Mouse (Mus musculus) intestine, postnatal 0 days (tissue): ENCODE results near the gene Aida. TPM values are rescaled to one million over a fixed set of nuclear protein-coding genes. Genes with fewer than 3 reads are reported as not detected.

Source experiments
- ATAC-seq: fragments of 200-750 bp; cut with Nextera tagmentation; 2 replicates; pipeline ENCODE4 v1.8.0; 2017; ENCODE audit warnings: mild to moderate bottlenecking, moderate TSS enrichment, moderate library complexity
- H3K27ac ChIP-seq: fragments of 300-500 bp; sonication (generic); 2 replicates; pipeline ENCODE4 v1.5.1; 2014; ENCODE audit warnings: mild to moderate bottlenecking, low read depth, low read length, moderate library complexity
- H3K27me3 ChIP-seq: fragments of 300-500 bp; sonication (generic); replicated peaks from 2 replicates; pipeline ENCODE4 v1.6.1; 2014; ENCODE audit warnings: low read length, mixed read lengths; ENCODE audit not compliant: control insufficient read depth, insufficient read depth
- H3K36me3 ChIP-seq: fragments of 300-500 bp; sonication (generic); 2 replicates; pipeline ENCODE4 v1.6.1; 2014; ENCODE audit warnings: mild to moderate bottlenecking, moderate library complexity; ENCODE audit not compliant: control insufficient read depth, insufficient read depth
- H3K4me1 ChIP-seq: fragments of 300-500 bp; sonication (generic); replicated peaks from 2 replicates; pipeline ENCODE4 v1.6.1; 2014; ENCODE audit warnings: antibody characterized with exemption, low read length, mixed read lengths; ENCODE audit not compliant: control insufficient read depth, insufficient read depth
- H3K4me2 ChIP-seq: fragments of 300-500 bp; sonication (generic); replicated peaks from 2 replicates; pipeline ENCODE4 v1.6.1; 2014; ENCODE audit warnings: low read depth, mild to moderate bottlenecking, moderate library complexity
- H3K4me3 ChIP-seq: fragments of 300-500 bp; sonication (generic); 2 replicates; pipeline ENCODE4 v1.5.1; 2014; ENCODE audit warnings: low read depth, low read length
- H3K9ac ChIP-seq: fragments of 300-500 bp; sonication (generic); 2 replicates; pipeline ENCODE4 v1.6.1; 2014; ENCODE audit warnings: mild to moderate bottlenecking, low read depth, low read length
- H3K9me3 ChIP-seq: fragments of 300-500 bp; sonication (generic); 2 replicates; pipeline ENCODE4 v1.6.1; 2016; ENCODE audit warnings: mixed run types; ENCODE audit not compliant: control insufficient read depth
- CTCF ChIP-seq: sonication (generic); IDR thresholded peaks from 2 replicates; pipeline ENCODE4 v1.5.1; 2016; ENCODE audit warnings: low read depth, mild to moderate bottlenecking, control low read depth, antibody characterized with exemption, moderate library complexity
- WGBS: fragments of 180-500 bp; shearing (Covaris S2); extraction: QIAGEN DNeasy Blood & Tissue Kit; methylation state at CpG from one replicate; pipeline ENCODE4 v1.1.7; 2014; 5-methylcytosine and 5-hydroxymethylcytosine counted together
- polyA plus RNA-seq: library from polyadenylated mRNA; unstranded; fragments of >200 nt; fragmentation: Nextera tagmentation; extraction: Ambion mirVana; gene quantifications from 2 replicates; pipeline ENCODE4 v1.2.1, GENCODE M21; 2015

The Aida gene
- polyA plus RNA-seq, 1 experiment from 2014 or later, result 26.3 TPM

GRCm38 (mm10) chr1:183265921-183266467, 30.4 kb upstream of the Aida start:
- H3K4me2 ChIP-seq, result no peak overlapping the region
- TF ChIP-seq CTCF, result no peak
- no peak for ATAC-seq
- H3K36me3 ChIP-seq, result no peaks in the 10 kb centered on the region
- no peaks in the 10 kb centered on the region for H3K27me3 ChIP-seq
- no peaks in the 10 kb centered on the region for H3K9me3 ChIP-seq
- WGBS, result 64% methylated on average over 14 of the region's 14 CpGs
- H3K27ac ChIP-seq, result no peak overlapping the region
- no peaks in the 10 kb centered on the region for H3K4me1 ChIP-seq
- H3K4me3 ChIP-seq, result no peak overlapping the region
- H3K9ac ChIP-seq, result no peak overlapping the region

GRCm38 (mm10) chr1:183267666-183268065, 28.7 kb upstream of the Aida start:
- TF ChIP-seq CTCF, result no peak
- 63% methylated on average over 6 of the region's 6 CpGs for WGBS
- no peaks in the 10 kb centered on the region for H3K9me3 ChIP-seq
- H3K4me2 ChIP-seq, result no peak overlapping the region
- no peak for ATAC-seq
- no peak overlapping the region for H3K4me3 ChIP-seq
- no peak overlapping the region for H3K27ac ChIP-seq
- no peaks in the 10 kb centered on the region for H3K36me3 ChIP-seq
- H3K9ac ChIP-seq, result no peak overlapping the region
- H3K4me1 ChIP-seq, result no peaks in the 10 kb centered on the region
- no peaks in the 10 kb centered on the region for H3K27me3 ChIP-seq

GRCm38 (mm10) chr1:183272867-183273818, 23.2 kb upstream of the Aida start:
- no peaks in the 10 kb centered on the region for H3K4me1 ChIP-seq

GRCm38 (mm10) chr1:183274385-183274784, 22.0 kb upstream of the Aida start:
- H3K9ac ChIP-seq, result no peak overlapping the region
- no peak for TF ChIP-seq CTCF
- no peak overlapping the region for H3K4me2 ChIP-seq
- 47% methylated on average over 3 of the region's 3 CpGs for WGBS
- peaks cover 16% of the 10 kb centered on the region for H3K36me3 ChIP-seq
- no peaks in the 10 kb centered on the region for H3K9me3 ChIP-seq
- 0 out of 2 replicates have a peak, but pooled peaks have one; percentile 47 for ATAC-seq
- no peaks in the 10 kb centered on the region for H3K4me1 ChIP-seq
- H3K4me3 ChIP-seq, result no peak overlapping the region
- H3K27me3 ChIP-seq, result no peaks in the 10 kb centered on the region
- no peak overlapping the region for H3K27ac ChIP-seq

More at GRCm38 (mm10) chr1:183272867-183273818, 23.2 kb upstream of the Aida start:
- 53% methylated on average over 10 of the region's 10 CpGs for WGBS
- no peak overlapping the region for H3K4me2 ChIP-seq
- H3K4me3 ChIP-seq, result no peak overlapping the region
- H3K9ac ChIP-seq, result no peak overlapping the region
- no peak for ATAC-seq
- H3K36me3 ChIP-seq, result peaks cover 5% of the 10 kb centered on the region; the same call in 1 of the 2 replicates
- H3K27me3 ChIP-seq, result no peaks in the 10 kb centered on the region
- no peak overlapping the region for H3K27ac ChIP-seq
- H3K9me3 ChIP-seq, result no peaks in the 10 kb centered on the region
- TF ChIP-seq CTCF, result peak; percentile 75

- 57% methylated on average over 5 of the region's 5 CpGs for WGBS
- no peak overlapping the region for H3K4me3 ChIP-seq
- H3K9ac ChIP-seq, result no peak overlapping the region
- no peaks in the 10 kb centered on the region for H3K9me3 ChIP-seq
- no peak for ATAC-seq
- no peaks in the 10 kb centered on the region for H3K4me1 ChIP-seq
- H3K4me2 ChIP-seq, result no peak overlapping the region
- TF ChIP-seq CTCF, result no peak
- no peaks in the 10 kb centered on the region for H3K27me3 ChIP-seq
- H3K36me3 ChIP-seq, result peaks cover 24% of the 10 kb centered on the region
- H3K27ac ChIP-seq, result no peak overlapping the region
Measured at GRCm38 (mm10) chr1:183275763-183276162, 20.6 kb upstream of the Aida start.

GRCm38 (mm10) chr1:183288351-183288750, 8.0 kb upstream of the Aida start:
- H3K27ac ChIP-seq, result no peak overlapping the region
- peaks cover 82% of the 10 kb centered on the region for H3K36me3 ChIP-seq

More at GRCm38 (mm10) chr1:183288351-183288750, 8.0 kb upstream of the Aida start:
- TF ChIP-seq CTCF, result no peak
- Histone ChIP-seq H3K4me1 (no peaks in the 10 kb centered on the region), H3K4me2 (no peak overlapping the region), H3K27me3 (no peaks in the 10 kb centered on the region), H3K9me3 (no peaks in the 10 kb centered on the region), H3K4me3 (no peak overlapping the region), H3K9ac (no peak overlapping the region)
- 89% methylated on average over 3 of the region's 3 CpGs for WGBS
- ATAC-seq, result no peak
